Mouse (Mus musculus) embryonic facial prominence, embryonic 13.5 days (tissue): ENCODE data around the gene Lgals7. TPM values are rescaled to one million over a fixed set of nuclear protein-coding genes. Genes with fewer than 3 reads are reported as not detected.
A peak's percentile ranks its signal among the peaks of the same experiment; 100 is the strongest.
"Not testable (repeated sequence)": the region's sequence is repeated elsewhere in the genome, so short reads cannot be mapped to it uniquely, and the experiment has no call there.

Experiments used
- ATAC-seq: fragments of 200-750 bp; cut with Nextera tagmentation; 2 replicates; pipeline ENCODE4 v1.8.0; 2017; ENCODE audit warnings: low read depth; ENCODE audit not compliant: insufficient number of reproducible peaks, insufficient read depth, low FRiP score, low TSS enrichment
- H3K27ac ChIP-seq: fragments of 300-500 bp; sonication (generic); 2 replicates; pipeline ENCODE4 v1.5.1; 2015; ENCODE audit warnings: moderate library complexity, mild to moderate bottlenecking, inconsistent platforms
- H3K27me3 ChIP-seq: fragments of 300-500 bp; sonication (generic); 2 replicates; pipeline ENCODE4 v1.6.1; 2015; ENCODE audit warnings: mild to moderate bottlenecking, inconsistent platforms
- H3K36me3 ChIP-seq: fragments of 300-500 bp; sonication (generic); 2 replicates; pipeline ENCODE4 v1.6.1; 2015; ENCODE audit warnings: mild to moderate bottlenecking, inconsistent platforms
- H3K4me1 ChIP-seq: fragments of 300-500 bp; sonication (generic); 2 replicates; pipeline ENCODE4 v1.6.1; 2015; ENCODE audit warnings: inconsistent platforms
- H3K4me2 ChIP-seq: fragments of 300-500 bp; sonication (generic); 2 replicates; pipeline ENCODE4 v1.6.1; 2015; ENCODE audit warnings: moderate library complexity, mild to moderate bottlenecking, inconsistent platforms
- H3K4me3 ChIP-seq: fragments of 300-500 bp; sonication (generic); 2 replicates; pipeline ENCODE4 v1.5.1; 2015; ENCODE audit warnings: mild to moderate bottlenecking, inconsistent platforms
- H3K9ac ChIP-seq: fragments of 300-500 bp; sonication (generic); 2 replicates; pipeline ENCODE4 v1.6.1; 2015; ENCODE audit warnings: mild to moderate bottlenecking, inconsistent platforms
- H3K9me3 ChIP-seq: fragments of 300-500 bp; sonication (generic); 2 replicates; pipeline ENCODE4 v1.6.1; 2016; ENCODE audit warnings: inconsistent platforms
- WGBS: fragments of 180-500 bp; shearing (Covaris S2); methylation state at CpG from one replicate; pipeline ENCODE4 v1.1.7; 2015; ENCODE audit warnings: mixed read lengths; 5-methylcytosine and 5-hydroxymethylcytosine counted together
- polyA plus RNA-seq: library from polyadenylated mRNA; unstranded; fragments of >200 nt; fragmentation: Nextera tagmentation; extraction: Ambion mirVana; gene quantifications from 2 replicates; pipeline ENCODE4 v1.2.1, GENCODE M21; 2015

Gene Lgals7
- polyA plus RNA-seq, 1 experiment from 2014 or later, result 29.4 TPM

DNA sequence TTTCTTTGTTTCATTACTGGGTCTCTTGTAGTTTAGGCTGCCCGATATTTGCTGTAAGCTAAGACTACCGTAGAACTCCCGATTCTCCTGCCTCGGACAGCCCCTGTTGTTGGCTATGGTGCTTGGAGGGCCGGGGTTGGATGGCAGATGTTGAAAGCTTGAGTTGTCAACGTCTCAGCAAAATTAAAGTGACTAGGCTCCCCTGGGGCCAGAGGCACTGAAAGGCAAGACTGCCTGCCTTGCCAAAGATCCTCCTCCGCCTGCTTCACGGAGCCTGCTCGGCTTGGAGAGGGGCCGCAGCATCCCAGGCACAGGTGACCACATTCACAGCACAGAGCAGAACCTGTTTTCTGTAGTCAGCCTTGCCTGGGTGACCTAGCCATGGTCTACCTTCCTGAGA, 16.9 kb downstream of the Lgals7 start:
- Histone ChIP-seq H3K9me3 (no peaks in the 10 kb centered on the region), H3K4me1 (no peaks in the 10 kb centered on the region), H3K27me3 (no peaks in the 10 kb centered on the region), H3K9ac (no peak overlapping the region), H3K4me3 (no peak overlapping the region), H3K36me3 (no peaks in the 10 kb centered on the region), H3K27ac (no peak overlapping the region), H3K4me2 (no peak overlapping the region)
- 51% methylated on average over 10 of the region's 10 CpGs for WGBS
- no peak for ATAC-seq

DNA sequence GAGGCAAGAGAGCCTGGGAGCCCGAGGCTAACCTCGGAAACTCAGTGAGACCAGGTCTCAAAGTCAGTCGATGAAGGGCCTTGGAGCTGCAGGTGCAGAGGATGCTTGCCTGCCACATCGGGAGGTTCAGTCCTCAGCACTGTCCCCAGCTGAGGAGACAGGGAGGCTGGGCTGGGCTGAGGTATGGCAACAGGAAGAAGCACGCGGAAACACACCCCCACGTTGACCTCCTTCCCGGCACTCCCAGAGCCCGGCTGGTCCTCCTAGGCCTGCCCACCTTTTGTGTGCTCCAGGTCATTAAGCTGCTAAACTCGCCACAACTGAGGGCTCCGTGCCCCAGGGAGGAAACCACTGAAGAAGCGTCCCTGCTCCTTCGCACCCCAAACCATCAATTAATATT, 17.5 kb downstream of the Lgals7 start, which contains the start of gene Capn12:
Capn12 (plus strand) TSS at position 224 of the 400 bp plus-strand sequence.
- 36% methylated on average over 13 of the region's 13 CpGs for WGBS
- Histone ChIP-seq H3K9me3 (no peaks in the 10 kb centered on the region), H3K4me1 (no peaks in the 10 kb centered on the region), H3K4me3 (no peak within 1 kb of the TSS), H3K4me2 (no peak within 1 kb of the TSS), H3K9ac (no peak within 1 kb of the TSS), H3K27me3 (peaks cover 2% of the 10 kb centered on the region; the same call in 1 of the 2 replicates), H3K36me3 (no peaks in the 10 kb centered on the region), H3K27ac (no peak within 1 kb of the TSS)
- ATAC-seq, result no peak

DNA sequence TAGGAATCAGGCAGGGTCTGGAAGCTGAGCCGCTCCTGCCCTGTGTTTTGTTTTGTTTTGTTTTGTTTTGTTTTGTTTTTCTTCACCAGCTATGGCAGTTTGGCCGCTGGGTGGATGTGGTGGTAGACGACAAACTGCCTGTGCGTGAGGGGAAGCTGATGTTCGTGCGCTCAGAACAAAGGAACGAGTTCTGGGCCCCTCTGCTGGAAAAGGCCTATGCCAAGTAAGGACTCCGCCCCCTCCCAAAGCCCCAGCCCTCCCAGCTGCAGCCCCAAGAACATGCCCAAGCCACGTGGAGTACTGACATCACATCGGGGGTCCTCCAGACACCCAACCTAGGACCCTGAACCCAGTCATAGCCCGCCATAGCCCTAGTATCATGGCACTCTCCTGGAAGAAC, 19.4 kb downstream of the Lgals7 start:
- Histone ChIP-seq H3K27ac (no peak overlapping the region), H3K9me3 (no peaks in the 10 kb centered on the region), H3K36me3 (no peaks in the 10 kb centered on the region), H3K27me3 (peaks cover 19% of the 10 kb centered on the region), H3K4me3 (no peak overlapping the region), H3K4me1 (no peaks in the 10 kb centered on the region), H3K4me2 (no peak overlapping the region), H3K9ac (no peak overlapping the region)
- WGBS, result 78% methylated on average over 11 of the region's 11 CpGs
- ATAC-seq, result no peak

DNA sequence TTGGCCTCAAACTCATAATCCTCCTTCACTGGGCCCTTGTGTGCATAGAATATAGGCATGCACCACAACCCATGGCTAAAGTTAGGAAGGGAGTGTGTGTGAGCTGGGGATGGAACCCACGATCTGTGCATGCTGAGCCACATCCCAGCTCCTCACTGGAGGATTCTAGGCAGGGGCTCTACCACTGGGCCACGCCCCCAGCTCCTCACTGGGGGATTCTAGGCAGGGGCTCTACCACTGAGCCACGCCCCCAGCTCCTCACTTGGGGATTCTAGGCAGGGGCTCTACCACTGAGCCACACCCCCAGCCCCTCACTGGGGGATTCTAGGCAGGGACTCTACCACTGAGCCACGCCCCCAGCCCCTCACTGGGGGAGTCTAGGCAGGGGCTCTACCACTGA, 20.1 kb downstream of the Lgals7 start:
- not testable (repeated sequence) for H3K9me3 ChIP-seq, H3K4me1 ChIP-seq, H3K9ac ChIP-seq, H3K27ac ChIP-seq, ATAC-seq, H3K36me3 ChIP-seq, H3K4me2 ChIP-seq, H3K4me3 ChIP-seq
- 95% methylated on average over 4 of the region's 4 CpGs for WGBS
- H3K27me3 ChIP-seq, result peaks cover 26% of the 10 kb centered on the region

DNA sequence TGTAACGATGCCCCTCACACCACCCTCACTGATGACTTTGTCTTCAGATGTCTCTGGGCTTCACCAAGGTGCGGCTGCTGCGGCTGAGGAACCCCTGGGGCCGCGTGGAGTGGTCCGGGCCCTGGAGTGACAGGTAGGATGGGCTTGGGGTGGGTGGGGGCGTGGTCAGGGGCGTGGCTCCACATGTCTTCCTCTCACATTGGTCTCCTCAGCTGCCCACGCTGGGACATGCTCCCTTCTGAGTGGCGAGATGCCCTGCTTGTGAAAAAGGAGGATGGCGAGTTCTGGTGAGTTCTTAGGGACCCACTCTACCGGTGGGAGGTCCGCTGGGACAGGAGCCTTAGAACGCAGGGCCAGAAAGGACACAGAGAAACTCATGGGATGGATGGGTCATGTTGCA, 22.8 kb downstream of the Lgals7 start:
- Histone ChIP-seq H3K36me3 (peaks cover 11% of the 10 kb centered on the region), H3K27ac (no peak overlapping the region), H3K4me1 (peaks cover 16% of the 10 kb centered on the region), H3K4me3 (no peak overlapping the region), H3K27me3 (peaks cover 49% of the 10 kb centered on the region), H3K9me3 (no peaks in the 10 kb centered on the region), H3K4me2 (no peak overlapping the region), H3K9ac (no peak overlapping the region)
- ATAC-seq, result no peak
- 20% methylated on average over 14 of the region's 14 CpGs for WGBS

DNA sequence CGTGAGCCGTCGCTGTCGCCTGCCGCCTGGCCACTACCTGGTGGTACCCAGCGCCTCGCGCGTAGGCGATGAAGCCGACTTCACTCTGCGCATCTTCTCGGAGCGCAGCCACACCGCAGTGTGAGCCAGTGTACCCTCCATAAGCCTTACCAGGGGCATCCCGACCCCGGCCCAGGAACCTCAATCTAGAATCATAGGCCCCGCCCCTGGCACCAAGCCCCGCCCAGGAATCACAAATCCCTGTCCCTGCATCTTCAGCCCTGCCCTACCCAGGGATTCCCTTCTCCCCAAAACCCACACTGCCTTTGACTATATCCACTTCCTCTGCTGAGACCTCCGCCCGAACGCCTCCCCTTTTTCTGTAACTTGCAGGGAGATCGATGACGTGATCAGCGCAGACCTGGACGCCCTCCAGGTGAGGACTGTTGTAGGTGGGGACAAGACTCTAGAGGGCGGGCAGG, 25.1 kb downstream of the Lgals7 start:
- H3K4me3 ChIP-seq, result peak overlapping the region; percentile 46
- no peaks in the 10 kb centered on the region for H3K9me3 ChIP-seq
- H3K27ac ChIP-seq, result no peak overlapping the region
- no peak for ATAC-seq
- peak overlapping the region; percentile 76 for H3K4me2 ChIP-seq
- peaks cover 49% of the 10 kb centered on the region for H3K27me3 ChIP-seq
- WGBS, result 2% methylated on average over 24 of the region's 27 CpGs
- H3K36me3 ChIP-seq, result peaks cover 31% of the 10 kb centered on the region
- peaks cover 16% of the 10 kb centered on the region for H3K4me1 ChIP-seq
- H3K9ac ChIP-seq, result peak overlapping the region; percentile 63

DNA sequence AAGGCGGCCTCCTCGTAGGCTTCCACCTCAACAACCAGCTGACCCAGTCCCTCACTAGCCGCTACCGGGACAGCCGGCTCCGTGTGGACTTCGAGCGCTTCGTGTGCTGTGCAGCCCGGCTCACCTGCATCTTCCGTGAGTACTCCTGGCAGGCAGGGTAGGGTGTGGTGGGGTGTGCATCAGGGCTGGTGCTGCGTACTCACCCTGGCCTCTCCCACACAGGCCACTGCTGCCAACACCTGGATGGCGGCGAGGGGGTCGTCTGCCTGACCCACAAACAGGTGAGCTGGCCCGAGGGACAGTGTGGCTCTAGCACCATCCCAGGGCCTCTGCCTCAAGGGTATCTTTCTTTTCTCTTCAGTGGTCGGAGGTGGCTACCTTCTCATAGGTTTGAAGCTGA, 28.9 kb downstream of the Lgals7 start:
- peaks cover 70% of the 10 kb centered on the region for H3K36me3 ChIP-seq
- WGBS, result 92% methylated on average over 17 of the region's 17 CpGs

DNA sequence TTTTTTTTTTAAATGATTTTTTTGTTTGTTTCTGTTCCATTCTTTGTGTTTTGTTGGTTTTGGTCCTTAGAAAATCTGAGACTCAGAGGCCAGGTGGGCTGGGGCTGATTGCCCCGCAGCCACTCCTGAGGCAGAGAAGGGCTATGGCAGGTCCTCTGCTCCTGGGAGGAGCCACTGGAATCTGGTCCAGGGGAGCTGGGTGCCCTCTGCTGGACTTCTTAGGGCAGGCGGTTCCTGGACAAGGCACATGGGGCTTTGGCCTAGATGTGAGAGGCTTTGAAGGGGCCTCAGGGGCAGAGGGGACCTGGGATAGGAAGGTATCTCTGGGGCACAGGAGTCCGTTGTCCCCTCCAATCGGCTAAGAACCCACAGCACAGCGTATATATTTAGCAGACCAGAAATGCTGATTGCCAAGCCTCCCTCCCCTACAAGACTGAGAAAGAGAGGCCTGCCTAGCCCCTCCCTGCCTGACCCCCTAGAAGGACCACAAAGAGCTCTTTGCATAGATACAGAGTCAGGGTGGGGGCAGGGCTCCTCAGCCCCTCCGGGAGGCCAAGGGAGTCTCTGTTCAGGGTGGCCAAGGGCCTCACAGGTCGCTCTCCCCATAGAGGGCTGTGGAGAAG, 30.1 kb downstream of the Lgals7 start:
- peaks cover 81% of the 10 kb centered on the region for H3K36me3 ChIP-seq
- H3K9ac ChIP-seq, result 0 out of 2 replicates have a peak overlapping the region, but pooled peaks have one; percentile 16
- no peak for ATAC-seq

More for the DNA sequence above, 28.9 kb downstream of the Lgals7 start:
- Histone ChIP-seq H3K9me3 (no peaks in the 10 kb centered on the region), H3K9ac (no peak overlapping the region), H3K4me3 (no peak overlapping the region), H3K27me3 (peaks cover 34% of the 10 kb centered on the region), H3K27ac (no peak overlapping the region; the same call in 1 of the 2 replicates), H3K4me1 (peaks cover 23% of the 10 kb centered on the region), H3K4me2 (no peak overlapping the region)
- no peak for ATAC-seq

DNA sequence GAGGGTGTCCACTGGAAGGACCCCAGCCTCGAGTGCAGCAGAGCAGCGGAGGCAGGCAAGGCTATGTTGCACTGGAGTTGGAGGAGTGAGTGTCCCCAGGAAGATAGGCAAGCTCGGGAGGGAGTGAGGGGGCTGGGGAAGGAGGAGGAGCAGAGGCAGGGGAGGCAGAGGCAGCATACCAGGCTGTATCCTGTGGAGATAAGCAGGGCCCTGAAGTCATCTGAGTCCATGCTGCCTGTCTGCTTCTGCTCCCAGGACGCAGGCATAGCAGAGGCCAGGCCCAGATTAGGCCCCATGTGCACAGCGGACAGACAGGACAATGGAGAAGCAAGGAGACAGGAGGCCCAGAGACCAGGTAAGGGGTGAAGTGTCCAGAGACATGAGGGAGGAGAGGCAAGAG, 31.3 kb downstream of the Lgals7 start:
- H3K9me3 ChIP-seq, result no peaks in the 10 kb centered on the region
- peaks cover 93% of the 10 kb centered on the region for H3K36me3 ChIP-seq
- H3K9ac ChIP-seq, result peak overlapping the region; percentile 40; the same call in 1 of the 2 replicates
- H3K4me2 ChIP-seq, result no peak overlapping the region; the same call in 1 of the 2 replicates
- 53% methylated on average over 5 of the region's 5 CpGs for WGBS
- no peak for ATAC-seq
- peak overlapping the region; percentile 66 for H3K27ac ChIP-seq
- peaks cover 7% of the 10 kb centered on the region; the same call in 1 of the 2 replicates for H3K4me1 ChIP-seq
- peaks cover 11% of the 10 kb centered on the region for H3K27me3 ChIP-seq
- H3K4me3 ChIP-seq, result no peak overlapping the region

More for the DNA sequence above, 30.1 kb downstream of the Lgals7 start:
- Histone ChIP-seq H3K4me3 (no peak overlapping the region), H3K4me1 (peaks cover 17% of the 10 kb centered on the region), H3K9me3 (no peaks in the 10 kb centered on the region), H3K4me2 (no peak overlapping the region), H3K27me3 (peaks cover 23% of the 10 kb centered on the region), H3K27ac (peak overlapping the region; percentile 66)
- 46% methylated on average over 7 of the region's 7 CpGs for WGBS

DNA sequence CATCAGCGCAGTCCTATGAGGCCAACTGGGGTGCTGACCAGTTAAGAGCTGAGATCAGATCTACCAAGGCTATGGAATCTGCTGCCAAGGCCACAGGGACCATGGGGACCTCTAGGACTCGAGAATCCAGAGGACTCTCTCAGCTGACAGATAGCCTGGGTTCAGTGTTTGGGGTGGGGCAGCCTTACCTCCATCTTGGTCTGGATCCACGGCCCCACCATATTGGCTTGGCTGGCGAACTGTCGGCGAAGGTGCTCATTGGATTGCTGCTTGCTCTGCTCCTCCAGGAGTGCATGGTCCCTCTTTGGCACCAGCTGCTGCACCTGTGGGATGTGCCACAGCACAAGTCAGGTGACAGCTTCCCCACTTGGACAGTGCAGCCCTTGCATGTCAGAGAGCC, 34.0 kb downstream of the Lgals7 start:
- Histone ChIP-seq H3K4me2 (no peak overlapping the region), H3K36me3 (peaks cover 97% of the 10 kb centered on the region), H3K4me1 (peaks cover 18% of the 10 kb centered on the region), H3K9me3 (no peaks in the 10 kb centered on the region), H3K27me3 (no peaks in the 10 kb centered on the region), H3K4me3 (no peak overlapping the region), H3K27ac (no peak overlapping the region), H3K9ac (no peak overlapping the region)
- no peak for ATAC-seq
- WGBS, result 97% methylated on average over 6 of the region's 6 CpGs

DNA sequence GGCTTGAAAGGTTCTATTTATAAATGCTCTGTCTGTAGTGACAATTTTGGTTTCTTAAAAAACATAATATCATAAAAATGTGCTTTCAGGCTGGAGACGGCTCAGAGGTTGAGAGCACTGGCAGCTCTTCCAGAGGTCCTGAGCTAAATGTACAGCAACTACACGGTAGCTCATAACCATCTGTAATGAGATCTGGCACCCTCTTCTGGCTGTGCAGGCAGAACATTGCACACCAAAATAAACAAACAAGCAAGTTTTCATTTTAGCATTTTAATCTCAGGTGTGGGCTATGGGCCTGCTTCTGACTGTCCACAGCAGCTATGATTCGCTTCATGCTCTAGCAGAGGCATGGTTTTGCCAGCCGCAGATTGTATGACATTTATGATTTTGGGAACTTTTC, 36.3 kb downstream of the Lgals7 start:
- Histone ChIP-seq H3K4me1 (peaks cover 28% of the 10 kb centered on the region), H3K27me3 (no peaks in the 10 kb centered on the region), H3K9me3 (no peaks in the 10 kb centered on the region), H3K4me3 (no peak overlapping the region), H3K9ac (no peak overlapping the region), H3K27ac (no peak overlapping the region), H3K36me3 (peaks cover 99% of the 10 kb centered on the region), H3K4me2 (no peak overlapping the region)
- ATAC-seq, result no peak
- WGBS, result 76% methylated on average over 4 of the region's 4 CpGs
